Mouse (Mus musculus): ENCODE results near the gene Lce3c. TPM values are rescaled to one million over a fixed set of nuclear protein-coding genes. Genes with fewer than 3 reads are reported as not detected.

Lce3c gene
- not detected for total RNA-seq (2021)
- long read RNA-seq, experiment 1, result 0 reads
- long read RNA-seq, experiment 2, result 0 reads

- no peak for DNase-seq
- intact Hi-C loops (cut with DNase I; ENCODE audit: low total_unique reads), result no loop called here
Observed at GRCm38 (mm10) chr3:92944186-92944585, at the start of gene Lce3c. Gene Lce3c (plus strand): TSS chr3:92944486.

DNA sequence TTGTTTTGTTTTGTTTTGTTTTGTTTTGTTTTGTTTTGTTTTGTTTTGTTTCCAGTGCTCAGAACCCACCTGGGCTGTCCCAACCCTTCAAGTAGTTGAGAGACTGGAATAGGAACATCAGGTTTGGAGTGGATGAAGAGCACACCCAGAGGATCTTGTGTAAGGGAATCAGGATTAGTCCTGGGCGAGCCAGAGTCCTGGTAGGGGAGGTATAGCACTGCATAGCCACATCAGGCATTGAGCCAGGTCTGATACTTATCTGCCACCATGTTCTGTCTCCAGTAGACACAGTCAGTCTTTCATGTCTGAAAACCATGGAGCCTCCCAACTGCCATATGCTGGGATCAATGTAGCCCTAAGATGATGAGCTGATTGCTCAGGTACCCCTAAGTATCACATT, 49.8 kb upstream of the Lce3c start:
- no peak for DNase-seq
- intact Hi-C loops (cut with DNase I; ENCODE audit: low total_unique reads), result no loop called here

GRCm38 (mm10) chr3:92902992-92903391, 41.3 kb upstream of the Lce3c start:
- intact Hi-C loops (cut with DNase I; ENCODE audit: low total_unique reads), result no loop called here

DNA sequence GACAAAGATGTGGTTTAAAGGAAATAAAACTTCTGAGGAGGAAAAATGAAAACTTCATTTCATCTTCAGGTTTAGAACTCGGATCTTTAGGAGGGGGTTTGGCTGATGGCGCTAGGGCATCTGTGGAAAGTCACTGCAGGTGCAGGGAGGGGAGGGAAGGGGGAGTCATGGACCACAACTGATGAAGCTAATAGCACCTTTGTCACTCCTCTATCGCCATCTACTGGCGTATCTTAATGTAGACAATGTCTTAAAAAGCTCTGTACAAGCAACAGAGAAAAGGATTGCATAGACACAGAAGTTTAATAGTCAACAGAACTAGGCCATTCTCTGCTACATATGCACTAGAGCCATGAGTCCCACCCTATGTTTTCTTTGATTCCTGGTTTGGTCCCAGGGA, 40.6 kb upstream of the Lce3c start:
- no peak for DNase-seq
- intact Hi-C loops (cut with DNase I; ENCODE audit: low total_unique reads), result no loop called here

More at GRCm38 (mm10) chr3:92902992-92903391, 41.3 kb upstream of the Lce3c start:
- no peak for DNase-seq

DNA sequence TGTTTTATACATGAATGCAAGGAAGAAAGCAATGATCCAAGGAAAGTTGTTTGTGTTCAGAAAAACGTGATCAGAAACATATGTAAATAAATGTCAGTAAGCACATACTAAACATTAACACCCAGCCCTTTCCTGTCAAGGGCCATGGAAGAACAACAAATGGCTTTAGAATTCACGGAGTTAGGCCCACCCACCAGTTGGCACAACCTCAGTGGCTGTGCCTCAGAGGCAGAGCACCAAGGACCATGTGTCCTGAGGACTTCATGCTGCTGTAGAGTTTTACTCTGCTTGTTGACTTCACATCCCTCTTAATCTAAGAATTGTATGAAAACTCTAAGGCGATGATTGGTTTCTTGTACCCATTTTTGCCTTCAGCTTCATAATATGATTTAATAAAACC, 39.1 kb upstream of the Lce3c start:
- intact Hi-C loops (cut with DNase I; ENCODE audit: low total_unique reads), result no loop called here
- DNase-seq, result no peak

GRCm38 (mm10) chr3:92907571-92907970, 36.7 kb upstream of the Lce3c start:
- intact Hi-C loops (cut with DNase I; ENCODE audit: low total_unique reads), result no loop called here
- no peak for DNase-seq

GRCm38 (mm10) chr3:92920364-92920763, 23.9 kb upstream of the Lce3c start:
- DNase-seq, result no peak
- intact Hi-C loops (cut with DNase I; ENCODE audit: low total_unique reads), result no loop called here

- intact Hi-C loops (cut with DNase I; ENCODE audit: low total_unique reads), result no loop called here
- DNase-seq, result no peak
Observed at GRCm38 (mm10) chr3:92926130-92926529, 18.2 kb upstream of the Lce3c start, which contains the start of gene Lce3a. Gene Lce3a (minus strand): TSS chr3:92926230.

- intact Hi-C loops (cut with DNase I; ENCODE audit: low total_unique reads), result no loop called here
- no peak for DNase-seq
Observed at GRCm38 (mm10) chr3:92932679-92933078, 11.6 kb upstream of the Lce3c start, which contains the start of gene Lce3b. Gene Lce3b (plus strand): TSS chr3:92932979.

- DNase-seq, result no peak
- intact Hi-C loops (cut with DNase I; ENCODE audit: low total_unique reads), result no loop called here
Observed at GRCm38 (mm10) chr3:92957090-92957489, 12.8 kb downstream of the Lce3c start, which contains the start of gene Lce3d. Gene Lce3d (plus strand): TSS chr3:92957390.

- intact Hi-C loops (cut with DNase I; ENCODE audit: low total_unique reads), result no loop called here
- no peak for DNase-seq
Observed at GRCm38 (mm10) chr3:92966761-92967160, 22.5 kb downstream of the Lce3c start, which contains the start of gene Lce3e. Gene Lce3e (plus strand): TSS chr3:92967061.

DNA sequence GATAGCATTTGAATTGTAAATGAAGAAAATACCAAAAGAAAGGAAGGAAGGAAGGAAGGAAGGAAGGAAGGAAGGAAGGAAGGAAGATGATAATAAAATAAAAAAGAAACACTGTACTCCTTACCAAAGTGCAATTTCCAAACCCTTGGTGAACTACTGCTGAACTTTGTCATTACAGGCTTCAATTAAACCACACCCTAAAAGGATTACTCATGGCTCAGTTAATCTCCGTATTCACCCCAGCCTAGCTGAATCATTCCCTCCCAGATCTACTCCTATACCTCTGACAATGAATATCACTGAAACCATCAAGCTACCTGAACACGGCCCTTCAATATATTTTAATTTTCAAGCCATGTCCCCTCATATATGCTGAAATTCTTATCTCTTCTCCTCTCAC, 34.2 kb downstream of the Lce3c start:
- DNase-seq, result no peak
- intact Hi-C loops (cut with DNase I; ENCODE audit: low total_unique reads), result no loop called here

DNA sequence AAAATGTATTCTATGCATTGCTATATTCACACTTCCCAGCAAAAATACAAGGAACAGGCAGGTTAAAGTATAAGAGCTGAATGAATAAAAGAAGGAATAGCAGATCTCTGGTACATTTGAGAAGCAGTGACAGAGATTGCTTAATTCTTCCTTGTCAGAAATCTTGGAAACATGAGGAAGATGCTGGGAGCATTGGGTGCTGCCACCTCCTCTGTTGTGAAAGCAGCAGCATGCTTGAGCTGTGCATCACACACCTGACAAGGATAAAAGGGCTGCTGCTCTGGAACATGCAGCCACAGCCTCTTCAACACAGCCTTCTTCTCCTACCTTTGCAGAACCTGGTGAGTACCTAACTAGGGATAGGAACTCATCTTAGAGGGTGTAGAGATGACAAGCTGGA, 47.6 kb downstream of the Lce3c start, which contains the start of gene Lce3f:
Gene Lce3f (plus strand): TSS at position 301 of the 400 bp plus-strand sequence.
- no peak for DNase-seq
- intact Hi-C loops (cut with DNase I; ENCODE audit: low total_unique reads), result no loop called here

Other genes starting within 250 kb of the Lce3c start
- not detected for gene Lce1e, start 235.4 kb upstream of the Lce3c start, total RNA-seq (2021)
- not detected for gene Lce1f, start 224.1 kb upstream of the Lce3c start, total RNA-seq (2021)
- not detected for gene Gm38119, start 205.4 kb upstream of the Lce3c start, total RNA-seq (2021)
- not detected for gene Lce1g, start 192.1 kb upstream of the Lce3c start, total RNA-seq (2021)
- not detected for gene Lce1h, start 179.4 kb upstream of the Lce3c start, total RNA-seq (2021)
- not detected for gene Lce1i, start 165.6 kb upstream of the Lce3c start, total RNA-seq (2021)
- not detected for gene Lce1j, start 154.0 kb upstream of the Lce3c start, total RNA-seq (2021)
- gene Lce1k, start 136.6 kb upstream of the Lce3c start, total RNA-seq (2021), result not detected
- not detected for gene Kprp, start 117.2 kb upstream of the Lce3c start, total RNA-seq (2021)
- gene Lce1l, start 93.2 kb upstream of the Lce3c start, total RNA-seq (2021), result not detected
- gene 2310050C09Rik, start 74.3 kb upstream of the Lce3c start, total RNA-seq (2021), result not detected
- not detected for gene Lce3a, start 18.3 kb upstream of the Lce3c start, total RNA-seq (2021)
- not detected for gene Lce3b, start 11.5 kb upstream of the Lce3c start, total RNA-seq (2021)
- not detected for gene Lce3d, start 12.9 kb downstream of the Lce3c start, total RNA-seq (2021)
- gene Lce3e, start 22.6 kb downstream of the Lce3c start, total RNA-seq (2021), result not detected
- gene Lce3f, start 47.7 kb downstream of the Lce3c start, total RNA-seq (2021), result not detected
- not detected for gene Crct1, start 71.2 kb downstream of the Lce3c start, total RNA-seq (2021)
- not detected for gene Lce1m, start 74.6 kb downstream of the Lce3c start, total RNA-seq (2021)
- not detected for gene Gm4858, start 124.3 kb downstream of the Lce3c start, total RNA-seq (2021)
- gene Crnn, start 200.3 kb downstream of the Lce3c start, total RNA-seq (2021), result not detected